Mouse (Mus musculus) liver, adult 2 months (tissue): ENCODE measurements at regions not wholly inside any gene's neighbourhood (a gene's known extent, or its start where the extent isn't known, plus 50 kb on each side); places are given as distances from the start of the nearest gene placed in this dataset.

Experiments
- DNase-seq: peaks from one replicate; pipeline ENCODE4 v3.0.0-alpha.2; 2011; ENCODE audit warnings: low read depth, low spot score; ENCODE audit errors: extremely low read depth
- H3K27ac ChIP-seq: fragments of 200-500 bp; replicated peaks from 2 replicates; pipeline ENCODE4 v1.5.1; 2012; ENCODE audit warnings: low read depth, mild to moderate bottlenecking, control low read depth, inconsistent platforms, low read length; ENCODE audit not compliant: insufficient read depth
- H3K27me3 ChIP-seq: fragments of 200-500 bp; 2 replicates; pipeline ENCODE4 v1.6.1; 2012; ENCODE audit warnings: mild to moderate bottlenecking, moderate library complexity, low read length, inconsistent platforms; ENCODE audit not compliant: control insufficient read depth, insufficient read depth
- H3K36me3 ChIP-seq: fragments of 200-500 bp; 2 replicates; pipeline ENCODE4 v1.6.1; 2012; ENCODE audit warnings: low read length, inconsistent platforms; ENCODE audit not compliant: control insufficient read depth, insufficient read depth
- H3K4me1 ChIP-seq: fragments of 200-500 bp; 2 replicates; pipeline ENCODE4 v1.6.1; 2011; ENCODE audit warnings: low read length; ENCODE audit not compliant: control insufficient read depth, insufficient read depth
- H3K4me3 ChIP-seq: fragments of 200-500 bp; 2 replicates; pipeline ENCODE4 v1.5.1; 2011; ENCODE audit warnings: low read depth, mild to moderate bottlenecking, control low read depth, low read length, moderate library complexity; ENCODE audit not compliant: insufficient read depth
- H3K79me2 ChIP-seq: fragments of 200-500 bp; 2 replicates; pipeline ENCODE4 v1.6.1; 2012; ENCODE audit warnings: inconsistent platforms, mild to moderate bottlenecking, low read length, moderate library complexity; ENCODE audit not compliant: control insufficient read depth, insufficient read depth
- H3K9ac ChIP-seq: fragments of 200-500 bp; 2 replicates; pipeline ENCODE4 v1.6.1; 2012; ENCODE audit warnings: low read depth, mild to moderate bottlenecking, control low read depth, inconsistent platforms, low read length
- CTCF ChIP-seq: fragments of 200-500 bp; IDR thresholded peaks from 2 replicates; pipeline ENCODE4 v1.5.1; 2011; ENCODE audit warnings: low read depth, low read length, control low read depth
- POLR2A ChIP-seq: fragments of 200-500 bp; IDR thresholded peaks from 2 replicates; pipeline ENCODE4 v1.6.1; 2011; ENCODE audit warnings: low read length, control low read depth; ENCODE audit not compliant: insufficient read depth; ENCODE audit errors: extremely low read depth
- WGBS: fragments of 180-500 bp; shearing (Covaris S2); methylation state at CpG from one replicate; pipeline ENCODE4 v1.1.7; 2018; 5-methylcytosine and 5-hydroxymethylcytosine counted together

DNA sequence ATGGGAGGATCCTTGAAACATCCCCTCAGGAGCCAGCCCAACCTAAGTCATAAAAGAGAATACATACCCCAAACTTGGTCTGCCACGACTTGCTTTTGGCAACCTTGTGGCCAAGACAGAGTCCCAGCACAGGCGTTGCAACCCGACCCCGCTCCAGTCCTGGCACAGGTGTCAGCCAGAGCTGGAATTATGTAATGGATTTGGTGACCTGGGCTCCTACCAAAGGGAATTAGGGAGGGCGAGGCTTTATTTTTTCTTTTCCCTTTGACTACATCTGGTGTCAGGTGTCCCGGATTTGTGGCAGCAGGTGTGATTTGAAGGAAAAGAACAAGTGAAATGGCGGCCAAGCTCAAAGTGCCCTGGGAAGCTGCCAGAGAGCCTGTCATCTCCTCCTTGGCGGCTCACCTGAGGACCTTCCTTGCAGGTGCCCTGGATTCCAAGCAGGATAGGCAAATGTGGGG, 212.9 kb downstream of the Mef2c start:
- Histone ChIP-seq H3K4me1 (no peaks in the 10 kb centered on the region), H3K36me3 (no peaks in the 10 kb centered on the region), H3K27ac (no peak overlapping the region), H3K79me2 (no peaks in the 10 kb centered on the region), H3K27me3 (peaks cover 19% of the 10 kb centered on the region), H3K9ac (no peak overlapping the region), H3K4me3 (no peak overlapping the region)
- DNase-seq, result no peak
- no peak for TF ChIP-seq CTCF
- 2% methylated on average over 8 of the region's 8 CpGs for WGBS

DNA sequence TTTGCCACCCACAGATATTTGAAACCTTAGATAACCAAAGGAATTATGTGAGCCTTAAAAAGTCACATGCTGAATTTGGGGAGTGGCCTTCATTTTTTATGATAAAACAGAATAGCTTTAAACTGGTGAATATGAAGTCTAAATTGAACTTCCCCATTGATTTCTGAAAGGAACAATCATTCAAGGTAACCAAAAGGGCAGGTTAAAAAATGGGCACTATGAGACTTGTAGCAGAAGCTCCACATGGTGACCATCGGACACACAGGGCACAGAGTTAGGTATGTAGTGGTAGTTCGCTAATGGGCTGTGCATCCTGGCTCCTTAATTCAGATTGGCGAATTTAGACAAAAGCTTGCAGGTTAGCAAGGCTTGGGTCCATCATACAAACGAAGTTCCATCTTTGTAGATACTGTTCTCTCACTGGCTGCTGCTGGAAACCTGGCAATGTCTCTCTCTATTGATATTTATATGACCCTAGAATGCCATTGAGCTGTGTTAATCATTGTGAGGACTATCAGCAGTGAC, 213.9 kb downstream of the Mef2c start:
- Histone ChIP-seq H3K27ac (no peak overlapping the region), H3K4me3 (no peak overlapping the region), H3K79me2 (no peaks in the 10 kb centered on the region), H3K27me3 (peaks cover 24% of the 10 kb centered on the region), H3K36me3 (no peaks in the 10 kb centered on the region), H3K9ac (no peak overlapping the region), H3K4me1 (no peaks in the 10 kb centered on the region)
- TF ChIP-seq CTCF, result no peak
- no peak for TF ChIP-seq POLR2A
- 17% methylated on average over 4 of the region's 4 CpGs for WGBS
- no peak for DNase-seq

DNA sequence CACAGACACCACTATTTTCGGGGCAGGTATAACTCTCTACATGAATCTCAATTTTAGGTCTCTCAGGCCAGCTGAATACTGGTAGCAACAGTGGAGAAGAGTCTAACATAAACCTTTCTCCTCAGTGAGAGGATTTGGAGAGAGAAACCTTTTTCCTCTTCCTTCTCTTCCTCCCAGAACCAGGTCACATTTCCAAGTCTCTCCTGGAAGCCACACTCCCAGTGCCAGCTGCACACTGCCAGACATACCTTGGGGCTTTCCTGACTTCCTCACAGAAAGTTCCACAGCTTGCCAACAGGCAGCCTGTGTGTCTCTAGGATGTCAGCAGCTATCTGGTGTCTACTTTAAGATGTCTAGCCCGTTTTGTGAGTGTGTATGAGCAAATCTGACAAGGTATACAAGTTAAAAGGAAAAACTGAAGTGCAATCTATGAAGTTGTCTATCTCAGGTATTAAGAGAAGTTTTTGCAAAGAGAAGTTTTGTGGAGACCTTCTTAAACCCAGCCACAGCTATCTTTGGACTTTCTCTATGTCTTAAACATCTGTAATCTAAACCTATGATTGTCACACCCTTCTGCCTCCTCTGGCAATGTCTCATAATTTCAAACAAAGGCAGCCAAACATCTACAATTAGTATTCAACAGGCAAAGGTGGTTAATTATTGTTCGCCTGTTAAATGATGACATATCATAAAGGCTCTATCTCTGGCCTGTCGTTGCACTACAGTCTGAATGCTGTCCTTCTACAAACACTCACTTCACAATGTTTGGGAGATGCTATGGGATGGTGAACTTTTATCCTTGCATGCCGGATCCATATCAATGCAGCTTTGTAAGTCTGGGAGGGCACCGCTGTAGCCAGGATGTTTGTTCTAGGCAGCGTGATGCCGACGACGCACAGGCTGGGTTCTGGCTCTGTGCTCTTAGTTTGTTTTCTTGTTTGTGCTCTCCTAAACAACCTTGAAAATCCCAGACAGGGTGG, 214.9 kb downstream of the Mef2c start:
- no peak for DNase-seq
- H3K79me2 ChIP-seq, result no peaks in the 10 kb centered on the region
- no peak for TF ChIP-seq POLR2A
- TF ChIP-seq CTCF, result no peak
- WGBS, result 6% methylated on average over 10 of the region's 10 CpGs
- no peaks in the 10 kb centered on the region for H3K36me3 ChIP-seq
- no peak overlapping the region for H3K27ac ChIP-seq
- H3K4me3 ChIP-seq, result no peak overlapping the region
- no peaks in the 10 kb centered on the region for H3K4me1 ChIP-seq
- H3K27me3 ChIP-seq, result peaks cover 26% of the 10 kb centered on the region
- no peak overlapping the region for H3K9ac ChIP-seq

DNA sequence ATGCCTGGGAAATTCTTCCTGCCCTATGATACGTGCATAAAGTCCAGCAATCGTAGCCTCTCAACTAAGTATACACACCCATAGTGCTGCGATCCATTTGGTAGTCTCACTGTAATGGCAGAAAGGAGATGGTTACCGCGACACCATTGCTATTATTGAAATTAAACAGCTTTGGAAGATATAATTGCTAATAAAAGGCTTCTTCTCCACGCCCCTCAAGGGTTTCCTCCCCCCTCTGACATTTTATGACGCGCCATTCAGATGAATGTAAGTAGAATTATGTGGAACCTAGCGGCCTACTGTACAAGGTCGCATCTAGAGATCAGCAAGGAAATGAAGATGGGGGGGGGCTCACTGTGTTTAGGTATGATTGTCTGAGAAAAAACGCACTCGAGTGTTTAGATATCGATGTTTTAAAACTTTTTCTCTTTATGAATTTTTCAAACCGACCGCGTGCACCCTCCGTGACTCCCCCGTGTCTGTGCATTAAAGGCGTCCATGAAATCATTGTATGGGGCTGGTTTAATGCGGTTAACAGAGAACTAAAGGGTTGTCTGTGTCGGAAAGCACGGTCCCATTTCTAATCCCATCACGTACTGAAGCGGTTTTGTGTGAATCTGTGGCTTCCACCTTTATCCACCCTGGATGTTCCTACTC, 215.9 kb downstream of the Mef2c start:
- no peaks in the 10 kb centered on the region for H3K79me2 ChIP-seq
- no peak overlapping the region for H3K4me3 ChIP-seq
- H3K27ac ChIP-seq, result no peak overlapping the region
- 9% methylated on average over 24 of the region's 24 CpGs for WGBS
- no peak for DNase-seq
- no peak overlapping the region for H3K9ac ChIP-seq
- no peaks in the 10 kb centered on the region for H3K36me3 ChIP-seq
- TF ChIP-seq CTCF, result no peak
- no peak for TF ChIP-seq POLR2A
- H3K4me1 ChIP-seq, result no peaks in the 10 kb centered on the region
- peaks cover 28% of the 10 kb centered on the region for H3K27me3 ChIP-seq

DNA sequence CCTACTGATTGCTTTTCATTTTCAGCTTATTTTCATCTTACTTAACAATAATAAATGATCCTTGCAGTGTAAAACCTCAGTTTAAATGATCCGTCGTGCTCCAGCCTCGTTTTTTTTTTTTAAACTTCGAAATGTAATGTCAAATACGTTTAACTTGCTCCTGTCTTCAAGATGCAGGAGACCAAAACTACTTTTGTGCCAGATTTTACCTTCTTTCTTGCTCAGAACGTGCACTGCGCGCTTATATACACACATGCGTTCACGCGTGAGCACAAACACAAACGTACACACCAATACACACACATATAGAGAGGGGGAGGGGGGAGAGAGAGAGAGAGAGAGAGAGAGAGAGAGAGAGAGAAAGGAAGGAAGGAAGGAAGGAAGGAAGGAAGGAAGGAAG, 216.5 kb downstream of the Mef2c start:
- Histone ChIP-seq H3K4me3 (no peak overlapping the region), H3K36me3 (no peaks in the 10 kb centered on the region), H3K79me2 (no peaks in the 10 kb centered on the region), H3K27ac (no peak overlapping the region), H3K27me3 (peaks cover 33% of the 10 kb centered on the region), H3K9ac (no peak overlapping the region), H3K4me1 (no peaks in the 10 kb centered on the region)
- WGBS, result 6% methylated on average over 12 of the region's 12 CpGs
- DNase-seq, result no peak
- TF ChIP-seq POLR2A (no peak), CTCF (no peak)

DNA sequence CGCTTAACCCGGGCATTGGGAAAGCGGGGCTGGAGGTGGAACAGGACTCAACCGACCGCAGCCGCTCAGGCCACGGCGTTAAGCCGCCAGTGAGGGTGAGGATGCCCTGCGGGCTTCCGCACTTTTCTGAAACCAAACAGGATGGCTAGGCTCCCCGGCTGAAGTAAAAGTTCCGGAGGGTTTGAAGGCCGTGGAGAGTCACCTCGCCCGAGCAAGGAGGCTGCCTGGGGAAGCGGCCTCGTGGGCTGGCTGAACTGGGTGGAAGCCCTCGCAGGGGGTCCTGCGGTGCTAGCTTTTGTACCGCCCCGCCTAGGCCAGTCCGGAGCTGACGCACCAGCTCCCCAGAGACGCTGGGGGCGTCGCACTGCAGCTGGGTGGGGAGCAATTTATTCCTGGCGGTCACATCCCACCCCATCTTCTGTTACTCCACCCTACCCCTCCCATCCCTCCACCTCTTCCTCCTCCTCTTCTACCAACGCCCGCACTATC, 217.1 kb downstream of the Mef2c start:
- no peaks in the 10 kb centered on the region for H3K36me3 ChIP-seq
- peaks cover 32% of the 10 kb centered on the region for H3K27me3 ChIP-seq
- no peak for DNase-seq
- TF ChIP-seq CTCF, result no peak
- no peak for TF ChIP-seq POLR2A
- no peaks in the 10 kb centered on the region for H3K79me2 ChIP-seq
- no peaks in the 10 kb centered on the region for H3K4me1 ChIP-seq
- 3% methylated on average over 29 of the region's 30 CpGs for WGBS
- no peak overlapping the region for H3K4me3 ChIP-seq
- no peak overlapping the region for H3K27ac ChIP-seq
- H3K9ac ChIP-seq, result no peak overlapping the region
